Mouse (Mus musculus): ENCODE measurements at regions not wholly inside any gene's neighbourhood (a gene's known extent, or its start where the extent isn't known, plus 50 kb on each side); places are given as distances from the start of the nearest gene placed in this dataset.

- no peak for DNase-seq (ENCODE audit: low read depth, low spot score)
- Histone ChIP-seq H3K9me3 (replicated peaks; ENCODE audit: insufficient read depth, low read length) (no peaks in the 10 kb centered on the region), H3K9ac (ENCODE audit: control insufficient read depth, low read depth, low read length, poor library complexity, severe bottlenecking) (no peak overlapping the region), H3K79me2 (ENCODE audit: control insufficient read depth, insufficient read depth, low read length, poor library complexity) (no peaks in the 10 kb centered on the region), H3K36me3 (ENCODE audit: control insufficient read depth in 1 of 2, insufficient read depth in 2 of 2, low read length in 2 of 2) (no peaks in the 10 kb centered on the region), H3K27me3 (ENCODE audit: control insufficient read depth in 1 of 2, insufficient read depth in 2 of 2, low read length in 2 of 2) (no peaks in the 10 kb centered on the region), H3K4me3 (ENCODE audit: control insufficient read depth in 1 of 2, insufficient read depth in 1 of 2, low read depth in 2 of 2, low read length in 2 of 2) (no peak overlapping the region), H3K27ac (ENCODE audit: control insufficient read depth, low read depth, low read length) (no peak overlapping the region), H3K4me1 (ENCODE audit: control insufficient read depth in 1 of 2, insufficient read depth in 2 of 2, low read length in 2 of 2) (no peaks in the 10 kb centered on the region)
- TF ChIP-seq HCFC1 (IDR thresholded peaks at IDR 0.05; ENCODE audit: low read depth, low read length) (no peak), KAT2A (conservative IDR thresholded peaks at IDR 0.05; ENCODE audit: low read depth, low read length) (no peak), ZMIZ1 (IDR thresholded peaks at IDR 0.05; ENCODE audit: low read depth, low read length) (no peak), USF2 (IDR thresholded peaks at IDR 0.05; ENCODE audit: borderline replicate concordance in 1 of 2, insufficient read depth in 1 of 2, low read depth in 1 of 2, low read length in 2 of 2) (no peak), MXI1 (IDR thresholded peaks at IDR 0.05; ENCODE audit: low read depth, low read length) (no peak), MAX (IDR thresholded peaks at IDR 0.05; ENCODE audit: low read length) (no peak), POLR2A (IDR thresholded peaks at IDR 0.05; ENCODE audit: control insufficient read depth in 1 of 2, insufficient read depth in 1 of 2, low read depth in 1 of 2, low read length in 2 of 2, poor library complexity in 1 of 2) (no peak), ZNF384 (IDR thresholded peaks at IDR 0.05; ENCODE audit: low read depth, low read length) (no peak), ETS1 (IDR thresholded peaks at IDR 0.05; ENCODE audit: low read depth, low read length) (no peak), RAD21 (IDR thresholded peaks at IDR 0.05; ENCODE audit: low read depth, low read length) (no peak), BHLHE40 (IDR thresholded peaks at IDR 0.05; ENCODE audit: borderline replicate concordance, low read depth, low read length) (no peak), RCOR1 (IDR thresholded peaks at IDR 0.05; ENCODE audit: low read depth, low read length) (no peak), NELFE (IDR thresholded peaks at IDR 0.05; ENCODE audit: low read depth, low read length) (no peak), TCF12 (IDR thresholded peaks at IDR 0.05; ENCODE audit: low read depth, low read length) (no peak), SMC3 (IDR thresholded peaks at IDR 0.05; ENCODE audit: low read depth, low read length) (no peak), GABPA (IDR thresholded peaks at IDR 0.05; ENCODE audit: low read depth, low read length) (no peak), MAZ (IDR thresholded peaks at IDR 0.05; ENCODE audit: low read depth, low read length) (no peak), POLR2AphosphoS2 (IDR thresholded peaks at IDR 0.05; ENCODE audit: low read length) (no peak), MYC (IDR thresholded peaks at IDR 0.05; ENCODE audit: low read depth, low read length) (no peak)
Measured at GRCm38 (mm10) chr15:4228055-4228454, 147.2 kb upstream of the Plcxd3 start.

GRCm38 (mm10) chr15:4240649-4241048 is 134.6 kb upstream of the Plcxd3 start:
- no peak overlapping the region for H3K27ac ChIP-seq (ENCODE audit: control insufficient read depth, low read depth, low read length)
- no peaks in the 10 kb centered on the region for H3K9me3 ChIP-seq (replicated peaks; ENCODE audit: insufficient read depth, low read length)
- H3K79me2 ChIP-seq (ENCODE audit: control insufficient read depth, insufficient read depth, low read length, poor library complexity): no peaks in the 10 kb centered on the region
- H3K4me1 ChIP-seq (ENCODE audit: control insufficient read depth in 1 of 2, insufficient read depth in 2 of 2, low read length in 2 of 2): no peaks in the 10 kb centered on the region
- no peak overlapping the region for H3K4me3 ChIP-seq (ENCODE audit: control insufficient read depth in 1 of 2, insufficient read depth in 1 of 2, low read depth in 2 of 2, low read length in 2 of 2)
- no peak overlapping the region for H3K9ac ChIP-seq (ENCODE audit: control insufficient read depth, low read depth, low read length, poor library complexity, severe bottlenecking)
- no peak for DNase-seq (ENCODE audit: low read depth, low spot score)
- H3K27me3 ChIP-seq (ENCODE audit: control insufficient read depth in 1 of 2, insufficient read depth in 2 of 2, low read length in 2 of 2): no peaks in the 10 kb centered on the region
- TF ChIP-seq MXI1 (IDR thresholded peaks at IDR 0.05; ENCODE audit: low read depth, low read length) (no peak), ZKSCAN1 (IDR thresholded peaks at IDR 0.05; ENCODE audit: low read depth, low read length) (no peak), POLR2AphosphoS5 (IDR thresholded peaks at IDR 0.05; ENCODE audit: borderline replicate concordance, low read depth, low read length) (no peak), E2F4 (IDR thresholded peaks at IDR 0.05; ENCODE audit: borderline replicate concordance, low read depth, low read length) (no peak), NELFE (IDR thresholded peaks at IDR 0.05; ENCODE audit: low read depth, low read length) (no peak), BHLHE40 (IDR thresholded peaks at IDR 0.05; ENCODE audit: borderline replicate concordance, low read depth, low read length) (no peak), TAL1 (IDR thresholded peaks at IDR 0.05; ENCODE audit: low read length) (no peak), KAT2A (conservative IDR thresholded peaks at IDR 0.05; ENCODE audit: low read depth, low read length) (no peak), MYC (IDR thresholded peaks at IDR 0.05; ENCODE audit: low read depth, low read length) (no peak), POLR2AphosphoS2 (IDR thresholded peaks at IDR 0.05; ENCODE audit: low read length) (no peak), HCFC1 (IDR thresholded peaks at IDR 0.05; ENCODE audit: low read depth, low read length) (no peak), ETS1 (IDR thresholded peaks at IDR 0.05; ENCODE audit: low read depth, low read length) (no peak), CHD2 (IDR thresholded peaks at IDR 0.05; ENCODE audit: low read length) (no peak), TBP (IDR thresholded peaks at IDR 0.05; ENCODE audit: low read depth, low read length) (no peak), MAX (IDR thresholded peaks at IDR 0.05; ENCODE audit: low read length) (no peak), GABPA (IDR thresholded peaks at IDR 0.05; ENCODE audit: low read depth, low read length) (no peak), ZNF384 (IDR thresholded peaks at IDR 0.05; ENCODE audit: low read depth, low read length) (no peak), MEF2A (IDR thresholded peaks at IDR 0.05; ENCODE audit: extremely low read depth, insufficient replicate concordance, low read depth, low read length, poor library complexity, severe bottlenecking) (no peak), GATA1 (IDR thresholded peaks at IDR 0.05; ENCODE audit: low read depth, low read length) (no peak), SMC3 (IDR thresholded peaks at IDR 0.05; ENCODE audit: low read depth, low read length) (no peak)
- no peaks in the 10 kb centered on the region for H3K36me3 ChIP-seq (ENCODE audit: control insufficient read depth in 1 of 2, insufficient read depth in 2 of 2, low read length in 2 of 2)

Data from MEL (cell line).